Mouse (Mus musculus): ENCODE results near the gene Efcab11.

DNA sequence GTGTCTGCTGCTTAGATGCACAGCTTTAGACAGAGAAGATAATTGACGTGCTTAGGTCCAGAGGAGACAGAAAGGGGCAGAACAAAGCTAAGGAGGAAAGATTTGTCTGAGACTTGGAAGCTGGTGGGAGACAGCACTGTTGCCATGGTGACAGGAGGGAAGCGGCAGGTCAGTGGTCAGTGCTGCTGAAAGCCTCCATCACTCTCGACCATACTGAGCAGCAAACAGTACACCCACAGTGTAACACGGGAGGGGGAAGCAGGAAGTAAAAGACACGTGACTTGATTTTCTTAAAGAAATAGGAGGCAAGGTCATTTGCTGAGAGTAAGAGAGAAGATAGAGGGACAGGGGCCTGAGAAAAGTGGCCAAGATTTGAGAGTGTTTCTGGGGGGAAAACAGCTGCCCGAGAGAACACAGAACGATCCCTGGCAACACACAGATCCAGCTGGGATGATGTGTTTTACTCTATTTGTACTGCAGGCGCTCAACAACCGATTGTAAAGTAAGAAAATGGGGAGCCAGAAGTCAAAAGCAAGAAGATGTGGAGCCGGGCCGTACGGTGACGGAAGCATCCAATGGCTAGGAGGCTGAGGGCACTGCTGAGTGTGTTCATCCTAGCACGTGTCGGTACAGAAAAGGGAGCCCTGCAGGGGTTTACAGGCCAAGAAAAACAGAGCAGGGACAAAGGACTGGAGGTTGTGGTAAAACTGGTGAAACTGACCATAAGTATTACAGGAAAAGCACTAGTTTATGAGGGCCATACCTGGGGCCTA, 126.3 kb downstream of the Efcab11 start:
- no peak for TF ChIP-seq POLR2A (IDR thresholded peaks at IDR 0.05; ENCODE audit: low read depth, low read length)
- no peak for TF ChIP-seq ZNF384 (IDR thresholded peaks at IDR 0.05; ENCODE audit: low read depth, low read length)
- no peak for TF ChIP-seq MYC (IDR thresholded peaks at IDR 0.05; ENCODE audit: low read depth, low read length)
- no peak for TF ChIP-seq EP300 (IDR thresholded peaks at IDR 0.05; ENCODE audit: low read length)
